Mouse (Mus musculus): Measurements from ENCODE around the gene Mapk11.

- no peak for TF ChIP-seq CTCF (IDR thresholded peaks at IDR 0.05; ENCODE audit: low read depth)
- no peak for TF ChIP-seq EP300 (IDR thresholded peaks at IDR 0.05; ENCODE audit: low read depth)
These were observed 26.2 kb upstream of the Mapk11 start for GRCm38 (mm10) chr15:89175411-89176155.
